Mouse (Mus musculus) lung, adult 2 months (tissue): ENCODE measurements at regions not wholly inside any gene's neighbourhood (a gene's known extent, or its start where the extent isn't known, plus 50 kb on each side); places are given as distances from the start of the nearest gene placed in this dataset.

ENCODE experiments used
- CTCF ChIP-seq: fragments of 200-500 bp; IDR thresholded peaks from 2 replicates; pipeline ENCODE4 v1.5.1; 2011; ENCODE audit warnings: mild to moderate bottlenecking, low read length, control low read depth; ENCODE audit not compliant: insufficient read depth
- POLR2A ChIP-seq: fragments of 200-500 bp; IDR thresholded peaks from 2 replicates; pipeline ENCODE4 v1.6.1; 2011; ENCODE audit warnings: low read depth, mild to moderate bottlenecking, control low read depth, low read length, borderline replicate concordance; ENCODE audit errors: extremely low read depth

- no peak for TF ChIP-seq CTCF
- no peak for TF ChIP-seq POLR2A
These were observed 261.2 kb downstream of the Setd4 start for GRCm38 (mm10) chr16:93342701-93343100.
